Mouse (Mus musculus) adrenal gland, postnatal 4 days (tissue): ENCODE measurements around the gene Nt5m. TPM values are rescaled to one million over a fixed set of nuclear protein-coding genes. Genes with fewer than 3 reads are reported as not detected.
A peak's percentile ranks its signal among the peaks of the same experiment; 100 is the strongest.
"Not testable (repeated sequence)": the region's sequence is repeated elsewhere in the genome, so short reads cannot be mapped to it uniquely, and the experiment has no call there.

Experiments used
- DNase-seq, 2 experiments: peaks; one replicate each; pipeline ENCODE4 v3.0.0; 2021 to 2022; ENCODE audit warnings: low spot score in 2 of 2, mixed read lengths in 2 of 2
- total RNA-seq, 2 experiments: library from RNA; stranded (reverse); gene quantifications; 2 replicates each; pipeline ENCODE4 v1.2.3; 2021

The Nt5m gene
- total RNA-seq, 2 experiments from 2014 or later = 33.3 to 37.8 TPM

- not testable (repeated sequence) for DNase-seq
Observed at GRCm38 (mm10) chr11:59837789-59838188, 1.5 kb upstream of the Nt5m start.

GRCm38 (mm10) chr11:59838426-59838825 lies 821 bp upstream of the Nt5m start:
- DNase-seq = no peak

GRCm38 (mm10) chr11:59839459-59840126 lies 346 bp downstream of the Nt5m start, which contains the start of gene Cops3:
Gene Cops3, minus strand, starts transcription at chr11:59839838.
- peak; percentile 82 to 91 for DNase-seq

DNA sequence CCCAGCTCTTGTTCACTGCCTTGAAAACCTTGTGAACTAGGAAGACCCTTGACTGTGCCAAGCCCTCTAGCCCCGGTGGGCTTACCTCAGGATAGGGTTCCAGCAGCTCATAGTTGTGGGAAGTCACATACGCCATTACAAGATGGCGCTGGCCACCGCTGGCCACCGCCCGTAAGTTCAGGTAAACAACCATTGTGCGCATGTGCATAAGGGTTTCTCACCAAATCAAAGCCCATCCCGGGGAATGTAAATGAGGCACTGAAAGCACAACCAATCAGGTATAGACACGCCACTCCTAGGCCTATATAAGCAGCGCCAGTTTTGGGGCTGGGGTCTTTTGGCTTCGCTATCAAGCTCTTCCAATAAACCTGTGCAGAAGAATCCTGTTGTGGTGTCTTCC lies 7.1 kb downstream of the Nt5m start:
- DNase-seq = no peak

DNA sequence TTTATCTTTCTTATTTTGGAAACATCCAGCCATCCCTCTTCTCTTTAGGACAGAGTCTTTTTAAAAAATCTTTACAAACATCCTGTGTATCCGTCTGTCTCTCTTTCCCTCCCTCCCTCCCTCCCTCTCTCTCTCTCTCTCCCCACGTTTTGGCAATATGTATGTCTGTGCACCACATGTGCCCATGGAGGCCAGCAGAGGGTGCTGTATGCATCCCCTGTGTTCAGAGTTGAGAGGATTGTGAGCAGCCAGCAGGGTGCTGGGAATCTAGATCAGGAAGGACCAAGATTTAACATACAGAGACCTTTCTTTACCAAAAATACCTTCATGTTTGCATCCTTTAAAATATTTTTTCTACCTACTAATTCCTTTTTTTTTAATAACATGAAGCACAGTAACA lies 7.9 kb downstream of the Nt5m start:
- no peak for DNase-seq

- peak; percentile 65 to 68 for DNase-seq
Observed at GRCm38 (mm10) chr11:59847891-59848884, 8.9 kb downstream of the Nt5m start.

GRCm38 (mm10) chr11:59852865-59853264 lies 13.6 kb downstream of the Nt5m start:
- no peak for DNase-seq

- DNase-seq = no peak
Observed at GRCm38 (mm10) chr11:59860467-59860866, 21.2 kb downstream of the Nt5m start.

DNA sequence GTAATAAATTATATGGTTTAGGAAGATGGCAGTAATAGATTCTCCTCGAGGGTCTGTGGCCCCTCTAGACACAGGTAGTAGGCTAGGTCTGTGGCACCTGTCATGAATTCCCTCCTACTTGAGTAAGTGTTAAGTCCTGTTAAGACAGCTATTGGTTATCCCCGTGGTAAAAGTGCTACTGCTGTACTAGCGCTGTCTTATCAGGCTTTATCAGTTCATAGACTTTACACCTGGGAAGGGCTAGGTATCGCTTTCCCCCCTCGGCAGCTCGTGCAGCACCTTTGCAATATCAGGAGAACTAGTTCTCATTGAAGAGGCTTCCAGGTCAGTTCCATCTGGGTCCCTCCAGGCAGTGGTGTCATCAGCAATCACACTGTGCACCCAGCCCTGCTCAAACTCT lies 25.1 kb downstream of the Nt5m start:
- DNase-seq = no peak

- DNase-seq = no peak
Observed at GRCm38 (mm10) chr11:59872124-59872523, 32.9 kb downstream of the Nt5m start.

- DNase-seq = peak; percentile 37 to 53
Observed at GRCm38 (mm10) chr11:59880031-59880430, 40.8 kb downstream of the Nt5m start.

DNA sequence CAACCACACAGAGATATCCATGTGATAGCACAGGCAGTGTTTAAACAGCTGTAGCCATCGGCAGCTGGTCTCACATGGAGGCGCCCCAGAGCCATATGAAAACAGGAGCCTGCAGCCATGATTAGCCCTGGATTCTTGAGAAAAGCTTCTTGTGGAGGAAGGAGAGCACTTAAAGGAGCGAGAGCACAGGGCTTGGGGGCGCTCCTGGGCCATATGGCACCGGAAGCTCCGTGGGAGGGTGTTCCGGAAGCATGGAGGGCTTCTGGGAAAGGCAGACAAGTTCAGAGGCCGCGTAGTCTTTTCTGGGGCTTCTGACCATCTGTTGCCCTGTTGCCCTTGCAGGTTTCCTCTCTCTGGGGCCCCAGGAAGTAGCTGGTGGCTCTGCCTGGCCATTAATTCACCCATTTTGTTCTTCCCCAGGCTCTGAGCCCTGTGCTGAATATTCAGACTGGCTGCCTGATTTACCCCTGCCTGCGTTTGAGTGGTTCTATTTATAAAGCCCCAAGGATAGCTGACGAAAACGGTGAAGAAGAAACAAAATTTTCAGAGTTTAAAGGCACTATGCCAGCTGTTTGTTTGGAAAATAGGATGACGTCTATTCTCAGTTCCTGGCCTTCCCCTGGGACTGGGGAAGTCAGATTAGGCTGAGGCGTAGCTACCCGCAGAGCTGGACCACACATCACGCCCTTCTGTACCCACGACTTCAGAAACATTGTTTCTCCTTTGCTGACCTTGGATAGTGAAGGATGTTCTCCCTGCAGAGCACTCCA lies 46.2 kb downstream of the Nt5m start:
- peak in 1 of 2 experiments; percentile 17 for DNase-seq

GRCm38 (mm10) chr11:59886952-59887351 lies 47.7 kb downstream of the Nt5m start:
- DNase-seq = no peak

- no peak for DNase-seq
Observed at GRCm38 (mm10) chr11:59888151-59888550, 48.9 kb downstream of the Nt5m start.

GRCm38 (mm10) chr11:59891854-59892253 lies 52.6 kb downstream of the Nt5m start:
- no peak for DNase-seq

GRCm38 (mm10) chr11:59893153-59893788 lies 54.0 kb downstream of the Nt5m start:
- no peak for DNase-seq

GRCm38 (mm10) chr11:59894916-59895315 lies 55.7 kb downstream of the Nt5m start:
- no peak for DNase-seq

- no peak for DNase-seq
Observed at GRCm38 (mm10) chr11:59895316-59895715, 56.1 kb downstream of the Nt5m start.

DNA sequence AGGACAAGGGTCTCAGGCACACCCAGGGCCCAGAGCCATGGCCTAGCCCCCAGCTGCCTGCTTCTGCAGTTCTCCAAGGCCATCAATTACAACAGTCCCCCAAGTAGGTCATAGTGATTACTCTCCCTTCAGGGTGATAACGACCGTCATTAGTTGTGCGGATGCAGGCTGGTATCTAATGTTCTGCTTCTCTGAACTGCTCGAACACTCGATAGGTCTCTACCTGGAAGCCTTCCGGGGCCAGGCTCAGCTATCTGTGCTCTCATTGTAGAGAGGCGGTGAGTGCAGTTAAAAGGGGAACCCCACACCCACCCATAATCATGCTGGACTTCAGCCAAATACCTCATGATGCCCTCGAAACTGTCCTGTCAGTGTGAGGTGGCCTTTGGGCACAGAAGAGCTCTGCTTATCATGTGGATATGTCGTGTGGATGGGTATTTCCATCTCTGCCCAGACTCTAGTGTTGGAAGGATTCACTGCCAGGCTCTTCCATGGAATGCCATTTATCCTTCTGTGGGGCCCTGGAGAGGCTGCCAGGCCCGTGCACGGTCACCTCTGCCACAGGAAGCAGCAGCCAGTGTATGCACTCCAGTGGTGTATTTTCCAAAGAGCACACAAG lies 58.8 kb downstream of the Nt5m start:
- no peak for DNase-seq
